Mouse (Mus musculus) liver, adult 2 months (tissue): ENCODE results near the gene Abcg5.

Source experiments
- CTCF ChIP-seq: fragments of 200-500 bp; IDR thresholded peaks from 2 replicates; pipeline ENCODE4 v1.5.1; 2011; ENCODE audit warnings: low read depth, low read length, control low read depth
- POLR2A ChIP-seq: fragments of 200-500 bp; IDR thresholded peaks from 2 replicates; pipeline ENCODE4 v1.6.1; 2011; ENCODE audit warnings: low read length, control low read depth; ENCODE audit not compliant: insufficient read depth; ENCODE audit errors: extremely low read depth

DNA sequence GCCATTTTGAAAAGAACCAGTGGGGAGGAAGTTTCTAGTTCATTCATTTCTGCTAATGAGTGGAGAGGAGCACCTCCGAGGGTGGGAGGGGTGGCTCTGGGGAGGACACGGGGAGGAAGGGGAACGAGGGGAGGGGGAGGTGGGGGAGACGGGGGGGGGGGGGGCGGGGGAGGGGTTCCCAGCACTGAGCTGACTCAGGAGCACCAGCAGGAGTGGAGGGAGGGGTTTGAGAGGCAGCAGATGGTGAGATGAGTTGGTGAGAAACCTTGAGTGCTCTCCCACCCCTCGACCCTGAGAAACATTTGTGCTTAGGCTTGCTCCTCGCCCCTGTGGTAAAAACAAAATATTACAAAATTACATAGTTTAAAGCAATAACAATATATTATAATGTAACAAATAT, 36.9 kb downstream of the Abcg5 start:
- TF ChIP-seq CTCF (no peak), POLR2A (no peak)
